Mouse (Mus musculus) lung, adult 2 months (tissue): ENCODE measurements around the gene Nln.

Experiments
- CTCF ChIP-seq: fragments of 200-500 bp; IDR thresholded peaks from 2 replicates; pipeline ENCODE4 v1.5.1; 2011; ENCODE audit warnings: mild to moderate bottlenecking, low read length, control low read depth; ENCODE audit not compliant: insufficient read depth
- POLR2A ChIP-seq: fragments of 200-500 bp; IDR thresholded peaks from 2 replicates; pipeline ENCODE4 v1.6.1; 2011; ENCODE audit warnings: low read depth, mild to moderate bottlenecking, control low read depth, low read length, borderline replicate concordance; ENCODE audit errors: extremely low read depth

DNA sequence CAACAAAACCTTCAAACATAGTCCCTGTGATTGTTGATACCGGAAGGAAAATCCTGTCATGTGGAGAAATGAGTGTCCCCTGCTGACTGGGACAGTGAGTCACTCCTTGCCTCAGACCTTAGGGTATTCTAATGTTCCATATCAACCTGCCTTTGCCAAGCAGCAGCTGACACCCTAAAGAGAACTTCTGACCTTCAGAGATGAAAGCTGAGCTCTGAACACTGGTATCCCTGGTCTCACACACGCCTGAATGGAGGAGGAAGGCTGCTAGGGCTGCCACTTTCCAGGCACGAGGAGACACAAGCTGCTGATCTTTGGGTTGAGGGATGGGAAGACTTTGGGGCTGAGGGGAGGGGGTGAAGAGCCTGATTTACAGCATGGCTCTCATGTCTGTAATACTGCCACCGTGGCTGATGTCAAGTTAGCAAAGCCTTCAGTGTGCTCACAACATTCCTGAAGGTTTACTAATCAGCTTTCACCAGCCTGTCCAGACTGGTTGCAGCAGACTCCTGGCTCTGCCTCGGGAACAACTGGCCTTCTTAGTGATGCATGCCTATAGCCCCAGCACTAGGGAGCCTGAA lies 131.0 kb downstream of the Nln start:
- TF ChIP-seq POLR2A (no peak), CTCF (no peak)
